Mouse (Mus musculus): ENCODE results near the gene Gm6460.
"Not testable (repeated sequence)": the region's sequence is repeated elsewhere in the genome, so short reads cannot be mapped to it uniquely, and the experiment has no call there.

Gene Gm6460

DNA sequence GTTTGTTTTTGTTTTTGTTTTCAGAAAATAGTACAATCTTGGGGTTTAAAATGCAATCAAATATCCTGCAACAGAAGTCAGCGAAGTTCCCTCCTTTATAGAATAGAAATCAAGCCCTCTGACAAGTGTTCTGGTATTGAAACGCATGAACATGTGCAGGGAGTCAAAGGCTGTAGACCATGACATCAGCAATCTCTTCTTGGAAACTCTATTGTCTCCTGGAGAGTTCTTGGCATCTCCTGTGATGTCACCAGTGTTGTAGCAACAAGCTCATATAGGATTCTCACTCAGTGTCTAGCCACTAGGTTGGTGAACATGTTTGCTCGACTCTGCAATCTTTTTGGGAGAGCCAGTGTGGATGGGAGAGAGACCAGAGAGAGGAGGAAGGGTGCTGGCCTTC, at the start of gene Gm6460:
Gm6460 (plus strand) TSS at position 301 of the 400 bp plus-strand sequence.
- DNase-seq: not testable (repeated sequence)

Data from spleen, adult 18-20 months (tissue).